Mouse (Mus musculus) thymus, adult 2 months (tissue): ENCODE measurements around the gene Smim11.

Experiments used
- CTCF ChIP-seq: fragments of 200-500 bp; IDR thresholded peaks from 2 replicates; pipeline ENCODE4 v1.5.1; 2012; ENCODE audit warnings: mild to moderate bottlenecking, control low read depth, low read length, moderate library complexity, borderline replicate concordance; ENCODE audit not compliant: control insufficient read depth, poor library complexity, insufficient read depth; ENCODE audit errors: extremely low read depth
- POLR2A ChIP-seq: fragments of 200-500 bp; IDR thresholded peaks from 2 replicates; pipeline ENCODE4 v1.6.1; 2012; ENCODE audit warnings: mild to moderate bottlenecking, low read length, control low read depth, moderate library complexity; ENCODE audit not compliant: control insufficient read depth, poor library complexity, insufficient read depth; ENCODE audit errors: extremely low read depth

GRCm38 (mm10) chr16:92267861-92268260, 33.2 kb upstream of the Smim11 start:
- TF ChIP-seq POLR2A (no peak), CTCF (no peak)
